Mouse (Mus musculus) bone marrow macrophage, adult 2 months (primary cell): ENCODE results near the gene Elf3. TPM values are rescaled to one million over a fixed set of nuclear protein-coding genes. Genes with fewer than 3 reads are reported as not detected.

Source experiments
- H3K27ac ChIP-seq: 2 replicates; pipeline ENCODE4 v1.5.1; 2012; ENCODE audit warnings: low read depth, low read length; ENCODE audit not compliant: insufficient read depth
- H3K4me1 ChIP-seq: 2 replicates; pipeline ENCODE4 v1.6.1; 2012; ENCODE audit warnings: low read length; ENCODE audit not compliant: control insufficient read depth, insufficient read depth
- H3K4me3 ChIP-seq: 2 replicates; pipeline ENCODE4 v1.5.1; 2012; ENCODE audit warnings: mild to moderate bottlenecking, low read length, moderate library complexity; ENCODE audit not compliant: insufficient read depth
- CTCF ChIP-seq: IDR thresholded peaks from 2 replicates; pipeline ENCODE4 v1.5.1; 2012; ENCODE audit warnings: low read depth, mild to moderate bottlenecking, low read length, moderate library complexity
- POLR2A ChIP-seq: IDR thresholded peaks from 2 replicates; pipeline ENCODE4 v1.6.1; 2012; ENCODE audit warnings: mild to moderate bottlenecking, low read depth, low read length, borderline replicate concordance
- polyA plus RNA-seq: library from polyadenylated mRNA; stranded (reverse); fragments of >200 nt; gene quantifications from 2 replicates; pipeline ENCODE4 v1.2.4, GENCODE M21; 2012; ENCODE audit not compliant: missing spikeins, insufficient read depth, insufficient read length

The Elf3 gene
- polyA plus RNA-seq, 1 experiment = not detected

DNA sequence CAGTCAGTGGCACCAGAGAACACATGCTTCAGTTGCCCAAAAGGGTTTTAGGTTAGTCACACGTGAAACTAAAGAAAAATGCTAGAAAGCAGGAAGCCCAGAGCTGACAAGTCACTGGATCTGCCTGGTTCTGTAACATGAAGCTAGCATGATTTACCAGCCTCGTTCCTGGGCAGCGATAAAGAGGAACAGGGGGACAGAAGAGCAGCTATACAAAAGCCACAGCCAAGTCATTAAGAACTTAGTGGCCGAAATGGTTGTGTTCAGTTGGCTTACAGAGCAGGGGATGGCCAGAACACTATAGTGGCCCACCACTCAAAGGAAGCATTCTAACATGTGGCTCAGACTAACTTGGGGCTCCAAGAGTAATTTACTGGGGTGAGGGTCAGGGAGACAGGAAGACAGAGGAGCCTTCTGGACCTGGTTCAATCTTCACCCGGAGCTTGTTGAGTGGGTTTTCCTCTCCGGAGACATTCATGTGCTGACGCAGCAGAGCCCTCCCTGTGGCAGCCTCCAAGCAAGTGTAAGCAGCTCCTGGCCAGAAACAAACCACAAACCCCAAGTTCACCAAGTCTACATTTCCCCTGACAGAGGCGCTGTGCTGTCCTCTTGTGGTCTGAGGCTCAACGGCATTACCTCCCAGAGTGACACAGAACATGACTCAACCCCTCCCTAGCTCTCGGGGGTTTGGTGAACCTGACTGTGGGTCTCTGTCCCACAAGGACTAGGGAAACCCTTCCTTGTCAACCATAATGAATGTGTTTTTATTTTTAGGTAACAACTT is 9.5 kb upstream of the Elf3 start:
- Histone ChIP-seq H3K4me3 (no peak overlapping the region), H3K4me1 (peaks cover 40% of the 10 kb centered on the region), H3K27ac (peak overlapping the region; percentile 61)
- TF ChIP-seq POLR2A (no peak), CTCF (0 out of 2 replicates have a peak, but pooled peaks have one; percentile 2)

DNA sequence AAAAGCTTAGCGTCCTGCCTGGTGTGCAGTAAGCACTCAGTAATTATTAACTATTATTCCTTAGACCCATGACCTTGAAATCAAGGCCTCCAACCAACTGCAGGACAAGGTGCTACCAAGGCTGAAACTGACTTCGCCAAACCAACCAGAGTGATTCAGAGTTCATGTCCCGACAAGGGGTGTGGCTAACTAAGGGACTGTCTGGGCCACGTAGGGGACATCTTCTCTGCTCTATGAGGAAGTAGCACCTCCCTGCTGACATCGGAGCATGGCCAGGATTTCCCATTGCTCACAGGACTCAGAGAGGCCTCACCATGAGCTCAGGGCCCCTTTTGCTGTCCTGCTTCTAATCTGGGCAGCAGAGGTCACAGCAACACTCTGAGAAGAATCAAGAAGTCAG is 7.5 kb upstream of the Elf3 start:
- H3K4me1 ChIP-seq = peaks cover 40% of the 10 kb centered on the region
- TF ChIP-seq POLR2A (no peak), CTCF (no peak)
- no peak overlapping the region for H3K4me3 ChIP-seq
- H3K27ac ChIP-seq = peak overlapping the region; percentile 55

DNA sequence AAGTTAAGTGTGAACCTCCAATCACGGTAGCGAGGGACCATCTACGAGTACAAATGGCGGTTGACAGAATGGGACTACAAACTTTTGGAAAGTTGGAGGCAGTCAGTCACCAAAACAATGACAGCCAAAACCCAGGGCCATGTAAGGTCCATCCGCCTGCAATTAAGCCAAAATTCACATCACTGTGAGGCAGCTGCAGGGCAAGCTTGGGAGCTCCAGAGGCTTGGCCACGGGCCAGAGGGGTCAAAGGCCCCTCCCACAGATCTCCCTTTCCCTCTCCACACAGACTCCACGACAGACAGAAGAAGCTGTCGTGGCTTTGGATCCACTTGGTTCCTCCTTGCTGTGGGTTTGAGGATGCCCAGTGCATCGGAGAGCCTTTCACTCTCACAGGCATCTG is 4.9 kb upstream of the Elf3 start:
- Histone ChIP-seq H3K27ac (no peak overlapping the region), H3K4me3 (no peak overlapping the region), H3K4me1 (peaks cover 26% of the 10 kb centered on the region)
- TF ChIP-seq CTCF (no peak), POLR2A (no peak)

GRCm38 (mm10) chr1:135262329-135262728 is 4.0 kb upstream of the Elf3 start:
- Histone ChIP-seq H3K27ac (no peak overlapping the region), H3K4me3 (no peak overlapping the region), H3K4me1 (peaks cover 17% of the 10 kb centered on the region)
- TF ChIP-seq CTCF (no peak), POLR2A (no peak)

DNA sequence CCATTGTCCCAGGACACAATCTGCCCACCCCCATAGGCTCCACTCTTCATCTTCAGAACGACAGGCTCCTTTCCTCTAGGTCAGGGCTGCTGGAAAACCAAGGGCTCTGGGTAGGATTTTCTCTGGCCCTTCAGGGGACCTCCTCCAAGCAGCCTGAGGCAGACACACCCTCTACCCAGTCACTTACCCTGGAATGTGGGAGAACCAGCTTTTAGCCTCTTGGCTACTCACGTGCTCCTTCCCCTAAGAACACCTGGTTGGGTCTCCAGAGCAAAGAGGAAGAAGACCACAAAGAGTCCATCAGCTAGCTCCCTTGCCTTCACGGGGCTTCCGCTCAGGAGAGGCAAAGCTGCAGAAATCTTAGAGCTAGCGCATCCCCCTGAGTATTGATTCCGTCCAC is 2.6 kb upstream of the Elf3 start:
- Histone ChIP-seq H3K27ac (no peak overlapping the region), H3K4me3 (no peak overlapping the region), H3K4me1 (peaks cover 3% of the 10 kb centered on the region)
- no peak for TF ChIP-seq CTCF
- TF ChIP-seq POLR2A = no peak

- H3K4me3 ChIP-seq = peak overlapping the region; percentile 4; the same call in 1 of the 2 replicates
- no peak overlapping the region for H3K27ac ChIP-seq
- no peaks in the 10 kb centered on the region for H3K4me1 ChIP-seq
- TF ChIP-seq CTCF (no peak; the same call in 1 of the 2 replicates), POLR2A (no peak)
Measured at GRCm38 (mm10) chr1:135259128-135259436, 714 bp upstream of the Elf3 start.

DNA sequence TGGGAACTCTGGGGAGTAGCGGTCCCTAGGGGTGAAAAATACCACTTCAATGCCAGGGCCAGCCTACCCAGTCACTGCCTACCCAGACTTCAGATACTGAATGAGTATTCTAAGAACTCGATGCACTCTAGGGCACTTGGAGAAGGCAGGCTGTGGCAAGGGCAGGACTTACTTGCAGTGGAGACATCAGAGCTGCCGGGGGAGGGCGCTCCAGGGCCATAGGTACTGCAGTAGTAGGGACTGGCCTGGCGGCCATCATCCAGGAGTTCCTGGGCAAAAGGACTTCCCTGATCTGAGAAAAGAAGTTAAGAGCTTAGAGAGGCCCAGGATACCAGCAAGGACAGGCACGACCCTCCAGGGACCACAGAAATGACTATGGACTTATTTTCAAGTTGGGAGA is 2.1 kb downstream of the Elf3 start:
- TF ChIP-seq CTCF (no peak), POLR2A (no peak)
- no peak overlapping the region for H3K27ac ChIP-seq
- no peak overlapping the region for H3K4me3 ChIP-seq
- H3K4me1 ChIP-seq = no peaks in the 10 kb centered on the region

GRCm38 (mm10) chr1:135252854-135253253 is 5.5 kb downstream of the Elf3 start:
- H3K4me3 ChIP-seq = no peak overlapping the region
- TF ChIP-seq POLR2A (no peak), CTCF (no peak)
- no peaks in the 10 kb centered on the region for H3K4me1 ChIP-seq
- no peak overlapping the region for H3K27ac ChIP-seq

DNA sequence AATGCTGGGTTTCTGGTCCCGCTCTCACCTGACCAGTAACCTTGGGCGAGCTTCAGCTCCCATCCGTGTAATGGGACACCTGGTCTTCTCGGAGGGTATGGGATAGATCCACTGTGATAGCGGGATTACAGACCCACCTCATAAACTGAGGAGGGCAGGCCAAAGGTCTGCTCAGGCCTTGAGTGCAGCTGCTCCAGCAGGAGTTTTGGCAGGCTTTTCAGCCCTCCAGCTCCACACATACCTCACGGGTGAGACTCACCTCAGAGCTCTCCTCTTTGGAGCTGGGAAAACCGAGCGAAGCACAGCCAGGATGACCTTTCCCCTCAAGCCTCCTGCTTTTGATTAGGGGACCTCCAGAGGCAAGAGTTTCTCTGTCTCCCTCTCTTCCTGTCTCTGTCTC is 7.0 kb downstream of the Elf3 start:
- Histone ChIP-seq H3K4me3 (no peak overlapping the region), H3K4me1 (no peaks in the 10 kb centered on the region), H3K27ac (no peak overlapping the region)
- TF ChIP-seq POLR2A (no peak), CTCF (no peak)

- no peak overlapping the region for H3K4me3 ChIP-seq
- no peak overlapping the region for H3K27ac ChIP-seq
- TF ChIP-seq POLR2A (no peak), CTCF (no peak)
- H3K4me1 ChIP-seq = no peaks in the 10 kb centered on the region
Measured at GRCm38 (mm10) chr1:135250706-135251105, 7.7 kb downstream of the Elf3 start.
